Comparison of ENCODE assay signal across 19 mouse cellular contexts in genomic region chr13:70418156-70418555, GRCm38 (mm10).
DNase-seq lines count a peak whose midpoint lies in the region; TF ChIP-seq lines count a peak whose summit lies in the region.
"Had no signal": no experiment of that assay in that cellular context is flagged by ENCODE, and none has a peak within 500 bp of the region (broad histone marks: within the 10 kb centered on the region; RNA-seq: fewer than 3 reads in every experiment).

No protein-coding gene starts in this region.

- no peak overlapping the region for H3K4me3 ChIP-seq in layer of hippocampus, adult 2 months
- no peak overlapping the region for H3K4me3 ChIP-seq in lung, adult 2 months (replicated peaks; ENCODE audit: extremely low read depth, low read depth, low read length)
- H3K4me3 ChIP-seq: embryonic facial prominence, embryonic 15.5 days; erythroblast, embryonic 14.5 days; forebrain, embryonic 10.5 days; forebrain, embryonic 15.5 days; heart, embryonic 13.5 days; hindbrain, embryonic 12.5 days had no signal

- peak; percentile 40 for DNase-seq in layer of hippocampus, adult 11-12 months (ENCODE audit: low spot score)
- DNase-seq in layer of hippocampus, postnatal 25 days (ENCODE audit: extremely low spot score in 1 of 2, low spot score in 1 of 2): no peak
- DNase-seq in layer of hippocampus, adult 2 months (ENCODE audit: low spot score in 2 of 2): peak; percentile 46 to 59
- peak; percentile 58 for DNase-seq in layer of hippocampus, adult 9-11 months
- DNase-seq in right cerebral cortex, postnatal 14 days: no peak
- DNase-seq in lung, adult 2 months: no peak
- DNase-seq: adrenal gland, adult 2 months; adrenal gland, postnatal 25 days; cerebellum, postnatal 10 days; gastrocnemius, postnatal 36 days; heart, adult 11 months; heart, postnatal 4 days had no signal

- 71% methylated on average over 2 of the region's 2 CpGs for WGBS in lung, adult 2 months

- no peak for TF ChIP-seq CTCF in layer of hippocampus, adult 2 months (conservative IDR thresholded peaks at IDR 0.05)
- TF ChIP-seq CTCF in lung, adult 2 months (IDR thresholded peaks at IDR 0.05; ENCODE audit: insufficient read depth, low read length): no peak

- no peak for TF ChIP-seq POLR2A in lung, adult 2 months (IDR thresholded peaks at IDR 0.05; ENCODE audit: borderline replicate concordance, extremely low read depth, low read depth, low read length)

- no peaks in the 10 kb centered on the region for H3K4me1 ChIP-seq in lung, adult 2 months (ENCODE audit: control insufficient read depth, insufficient read depth, low read length)
- H3K4me1 ChIP-seq: embryonic facial prominence, embryonic 15.5 days; forebrain, embryonic 15.5 days; heart, embryonic 13.5 days; hindbrain, embryonic 12.5 days had no signal

- H3K27ac ChIP-seq in layer of hippocampus, adult 2 months: peak overlapping the region; percentile 72; the same call in 1 of the 2 replicates
- H3K27ac ChIP-seq: embryonic facial prominence, embryonic 15.5 days; forebrain, embryonic 10.5 days; forebrain, embryonic 15.5 days; heart, embryonic 13.5 days; hindbrain, embryonic 12.5 days; hindbrain, postnatal 0 days had no signal

Comparison
In these comparisons a context has a peak if more than half of its experiments do, and no peak if none do; other contexts are left out.
1. DNase-seq: peak in layer of hippocampus, adult 11-12 months (single experiment), layer of hippocampus, adult 2 months (2 of 2) and layer of hippocampus, adult 9-11 months (single experiment); none in layer of hippocampus, postnatal 25 days (0 of 2), right cerebral cortex, postnatal 14 days (single experiment) and lung, adult 2 months (single experiment).